Mouse (Mus musculus): ENCODE results near the gene Sacs.
"Not testable (repeated sequence)": the region's sequence is repeated elsewhere in the genome, so short reads cannot be mapped to it uniquely, and the experiment has no call there.

Gene Sacs

GRCm38 (mm10) chr14:61137994-61138726 lies at the start of gene Sacs:
Gene Sacs (plus strand): TSS chr14:61138457.
- DNase-seq = peak; percentile 49

GRCm38 (mm10) chr14:61090955-61091354 lies 47.3 kb upstream of the Sacs start:
- DNase-seq = no peak

GRCm38 (mm10) chr14:61092073-61092472 lies 46.2 kb upstream of the Sacs start:
- no peak for DNase-seq

- no peak for DNase-seq
Measured at GRCm38 (mm10) chr14:61097974-61098625, 40.2 kb upstream of the Sacs start.

- DNase-seq = no peak
Measured at GRCm38 (mm10) chr14:61100736-61101135, 37.5 kb upstream of the Sacs start.

- DNase-seq = no peak
Measured at GRCm38 (mm10) chr14:61106404-61106803, 31.9 kb upstream of the Sacs start.

- DNase-seq = no peak
Measured at GRCm38 (mm10) chr14:61108625-61109024, 29.6 kb upstream of the Sacs start.

- peak; percentile 52 for DNase-seq
Measured at GRCm38 (mm10) chr14:61112404-61112803, 25.9 kb upstream of the Sacs start.

- DNase-seq = no peak
Measured at GRCm38 (mm10) chr14:61124755-61125154, 13.5 kb upstream of the Sacs start.

- no peak for DNase-seq
Measured at GRCm38 (mm10) chr14:61125201-61125600, 13.1 kb upstream of the Sacs start.

- DNase-seq = not testable (repeated sequence)
Measured at GRCm38 (mm10) chr14:61127365-61127764, 10.9 kb upstream of the Sacs start.

GRCm38 (mm10) chr14:61128961-61129507 lies 9.2 kb upstream of the Sacs start:
- DNase-seq = no peak

- DNase-seq = no peak
Measured at GRCm38 (mm10) chr14:61132556-61132955, 5.7 kb upstream of the Sacs start.

- no peak for DNase-seq
Measured at GRCm38 (mm10) chr14:61134381-61135030, 3.8 kb upstream of the Sacs start.

GRCm38 (mm10) chr14:61137410-61137809 lies 847 bp upstream of the Sacs start:
- no peak for DNase-seq

GRCm38 (mm10) chr14:61138727-61139067 lies 440 bp downstream of the Sacs start:
- no peak for DNase-seq

- DNase-seq = no peak
Measured at GRCm38 (mm10) chr14:61143358-61143757, 5.1 kb downstream of the Sacs start.

- DNase-seq = no peak
Measured at GRCm38 (mm10) chr14:61143869-61144268, 5.6 kb downstream of the Sacs start.

GRCm38 (mm10) chr14:61150416-61150815 lies 12.2 kb downstream of the Sacs start:
- DNase-seq = not testable (repeated sequence)

GRCm38 (mm10) chr14:61154900-61155585 lies 16.8 kb downstream of the Sacs start:
- no peak for DNase-seq

GRCm38 (mm10) chr14:61155687-61156086 lies 17.4 kb downstream of the Sacs start:
- DNase-seq = no peak

- DNase-seq = not testable (repeated sequence)
Measured at GRCm38 (mm10) chr14:61157426-61157825, 19.2 kb downstream of the Sacs start.

GRCm38 (mm10) chr14:61160920-61161319 lies 22.7 kb downstream of the Sacs start:
- DNase-seq = no peak
